Mouse (Mus musculus) thymus, postnatal 4 days (tissue): ENCODE results near the gene Adcy6.
"Not testable (repeated sequence)": the region's sequence is repeated elsewhere in the genome, so short reads cannot be mapped to it uniquely, and the experiment has no call there.

Source experiments
- DNase-seq: peaks from one replicate; pipeline ENCODE4 v3.0.0; 2021

Gene Adcy6

GRCm38 (mm10) chr15:98600036-98600709 is 9.7 kb downstream of the Adcy6 start:
- no peak for DNase-seq

DNA sequence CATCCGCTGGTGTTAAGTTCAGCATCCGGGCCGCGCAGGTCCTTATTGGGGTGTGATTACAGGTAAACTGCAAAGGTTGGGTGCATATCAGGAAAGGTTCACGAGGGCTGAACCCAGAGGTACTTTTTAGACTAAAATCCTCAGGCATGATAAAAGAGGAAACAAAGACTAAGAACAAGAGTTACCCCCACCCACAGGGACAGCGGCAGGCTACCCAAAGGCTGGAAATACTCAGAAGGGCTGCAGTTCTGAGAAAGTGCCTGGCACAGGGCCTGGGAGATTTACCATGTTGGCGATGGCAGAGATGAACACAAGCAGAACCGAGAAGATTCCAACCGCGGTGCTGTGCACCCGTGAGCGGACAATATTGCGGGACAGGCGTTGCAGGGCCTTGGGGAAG is 13.3 kb downstream of the Adcy6 start:
- no peak for DNase-seq

DNA sequence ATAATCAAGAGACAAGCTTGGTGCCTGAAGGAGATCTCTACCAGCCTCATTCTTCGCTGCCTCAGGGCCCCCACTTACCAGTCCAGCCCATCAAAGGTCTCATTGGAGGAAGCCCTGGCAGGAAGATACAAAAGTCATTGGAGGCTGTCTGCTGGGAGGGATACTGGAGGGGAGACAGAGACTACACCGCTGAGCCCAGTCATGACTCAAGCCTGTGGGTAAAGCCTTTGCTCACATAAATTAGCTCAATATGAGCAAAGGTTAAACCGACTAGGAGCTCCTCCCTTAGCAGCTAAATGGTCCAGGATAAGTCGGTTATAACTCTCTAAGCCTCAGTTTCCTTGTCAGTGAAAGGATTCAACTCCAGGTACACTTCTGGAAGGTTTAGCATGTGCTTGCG is 14.8 kb downstream of the Adcy6 start:
- DNase-seq: no peak

DNA sequence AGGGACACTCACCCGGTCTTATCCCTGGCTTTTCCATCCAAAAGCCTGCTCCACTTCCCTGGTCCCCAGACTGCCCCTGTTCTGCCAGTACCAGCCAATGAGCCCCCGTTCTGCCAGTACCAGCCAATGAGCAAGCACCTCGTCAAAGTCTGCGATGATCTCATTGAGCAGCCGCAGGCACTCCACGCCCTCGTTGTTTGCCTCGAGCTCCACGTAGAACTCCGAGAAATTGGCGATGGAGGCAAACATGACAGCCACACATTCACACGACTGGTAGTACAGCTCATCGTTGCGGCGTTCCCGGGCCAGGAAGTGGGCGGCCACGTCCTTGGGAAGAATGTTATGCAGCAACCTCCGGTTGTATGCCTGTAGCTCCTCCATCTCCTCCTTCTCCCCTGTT is 15.7 kb downstream of the Adcy6 start:
- no peak for DNase-seq

DNA sequence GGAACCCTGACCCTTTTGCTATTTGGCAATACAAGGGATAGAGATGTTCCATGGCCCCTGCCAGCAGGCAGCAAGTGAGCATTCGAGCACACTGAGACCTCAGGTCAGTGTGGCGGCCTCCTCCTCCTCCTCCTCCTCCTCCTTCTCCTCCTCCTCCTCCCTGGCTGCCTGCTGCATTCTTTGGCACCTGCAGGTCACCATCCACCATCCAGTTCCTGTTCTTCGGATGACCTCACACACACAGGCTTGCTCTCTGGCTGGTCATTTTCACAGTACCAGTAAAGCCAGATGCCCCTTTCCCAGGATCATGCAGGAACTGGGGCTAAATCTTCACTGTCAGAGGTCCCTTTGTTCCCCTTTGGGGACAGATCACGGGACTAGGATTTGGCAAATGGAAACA is 18.5 kb downstream of the Adcy6 start:
- DNase-seq: no peak

DNA sequence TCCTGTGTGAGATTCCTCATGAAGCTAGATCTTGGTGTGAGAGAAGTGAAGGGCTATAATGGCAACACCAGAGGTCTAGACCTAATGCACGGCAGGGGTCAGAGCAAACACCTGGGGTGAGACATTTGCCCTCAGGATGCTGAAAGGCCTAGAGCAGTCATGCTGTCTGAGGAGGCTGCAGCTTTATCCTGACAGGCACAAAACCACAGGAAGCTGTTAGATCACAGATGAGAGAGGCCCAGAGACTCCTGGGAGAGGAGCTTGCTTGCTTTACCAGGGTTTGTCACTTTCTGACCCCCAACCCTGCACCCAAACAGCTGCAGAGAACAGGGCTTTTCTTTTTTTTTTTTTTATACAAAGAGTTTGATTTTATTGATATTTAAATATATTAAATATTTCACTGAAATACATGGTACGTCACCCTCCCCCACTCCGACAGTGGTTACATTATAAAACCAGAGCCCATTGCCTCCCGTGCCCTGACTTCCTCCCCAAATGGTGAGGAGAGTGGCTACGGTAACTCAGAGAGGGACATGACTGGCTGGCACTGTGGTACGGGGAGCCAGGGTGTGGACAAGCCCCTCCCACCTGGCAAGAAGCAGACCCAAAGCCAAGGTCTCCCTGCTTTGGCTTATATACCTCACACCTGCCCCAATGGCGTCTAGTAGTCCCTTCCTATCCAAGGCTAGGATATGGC is 20.1 kb downstream of the Adcy6 start:
- DNase-seq: peak; percentile 52

DNA sequence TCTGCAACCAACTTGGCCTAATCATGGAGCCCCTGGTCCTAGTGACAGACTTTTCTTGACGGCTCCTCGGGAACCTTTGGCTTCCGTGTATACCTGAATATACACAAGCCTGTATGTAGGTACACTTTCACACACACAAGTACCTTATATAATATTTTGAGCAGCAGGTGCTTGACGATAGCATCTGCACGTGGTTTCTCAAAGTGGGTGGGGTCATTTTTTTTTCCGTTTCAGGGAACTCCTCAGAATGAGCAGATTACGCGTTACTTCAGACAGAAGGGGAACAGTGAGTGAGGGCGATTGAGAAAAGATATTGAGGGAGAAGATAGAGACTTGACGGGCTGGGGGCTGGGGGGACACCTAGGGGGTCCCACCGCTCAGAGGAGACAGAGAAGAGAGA is 22.1 kb downstream of the Adcy6 start:
- no peak for DNase-seq

DNA sequence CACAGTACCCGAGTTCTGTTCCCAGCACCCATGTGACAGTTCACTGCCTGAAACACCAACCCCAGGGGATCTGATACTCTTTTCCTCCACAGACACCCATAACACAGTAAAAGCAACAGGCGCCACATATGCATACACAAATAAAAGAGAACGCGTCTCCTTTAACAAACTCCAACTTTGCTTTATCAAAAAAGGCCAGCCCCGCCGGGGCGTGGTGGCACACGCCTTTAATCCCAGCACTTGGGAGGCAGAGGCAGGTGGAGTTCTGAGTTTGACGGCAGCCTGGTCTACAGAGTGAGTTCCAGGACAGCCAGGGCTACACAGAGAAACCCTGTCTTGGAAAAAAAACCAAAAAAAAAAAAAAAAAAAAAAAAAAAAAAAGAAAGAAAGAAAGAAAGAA is 23.7 kb downstream of the Adcy6 start:
- not testable (repeated sequence) for DNase-seq

DNA sequence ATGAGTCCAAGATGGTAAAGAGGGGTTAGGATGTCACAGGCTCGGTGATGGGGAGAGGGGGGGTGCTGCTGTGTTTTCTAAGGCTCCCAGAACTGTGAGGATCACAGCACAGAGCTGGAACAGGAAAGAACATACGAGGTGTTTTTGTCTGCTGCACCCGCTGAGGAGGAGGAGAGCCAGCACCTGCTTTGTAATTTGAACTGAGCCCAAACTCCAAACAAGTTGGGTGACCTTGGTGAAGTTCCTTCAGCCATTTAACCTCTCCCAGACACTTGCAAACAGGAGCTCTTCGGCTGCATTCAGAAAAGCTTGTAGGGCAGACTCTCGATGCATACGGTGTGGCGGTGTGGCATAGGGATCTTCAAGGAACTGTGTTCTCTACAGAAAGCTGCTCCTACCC is 24.5 kb downstream of the Adcy6 start:
- no peak for DNase-seq

- DNase-seq: no peak
These were observed 26.9 kb downstream of the Adcy6 start for GRCm38 (mm10) chr15:98582996-98583395.

DNA sequence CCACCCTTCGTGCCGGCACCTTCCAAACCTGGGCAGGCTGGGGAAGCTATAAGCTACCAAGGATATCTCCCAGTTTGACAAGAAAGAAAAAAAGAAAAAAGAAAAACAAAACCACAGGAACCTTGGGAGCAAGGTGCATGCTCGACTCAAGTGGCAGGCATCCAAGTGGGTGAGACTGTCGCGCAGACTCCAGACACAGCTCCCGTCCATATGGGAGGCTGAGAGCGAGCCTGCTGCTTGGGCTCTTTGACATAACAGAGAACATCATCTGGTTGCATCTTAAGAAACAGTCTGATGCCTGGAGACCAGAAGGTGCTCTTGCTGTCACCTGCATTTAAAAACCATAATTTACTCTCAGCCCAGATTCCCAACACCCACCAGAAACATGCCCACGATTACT is 27.5 kb downstream of the Adcy6 start:
- DNase-seq: no peak

- DNase-seq: peak; percentile 84
These were observed 29.9 kb downstream of the Adcy6 start for GRCm38 (mm10) chr15:98579795-98580464.

DNA sequence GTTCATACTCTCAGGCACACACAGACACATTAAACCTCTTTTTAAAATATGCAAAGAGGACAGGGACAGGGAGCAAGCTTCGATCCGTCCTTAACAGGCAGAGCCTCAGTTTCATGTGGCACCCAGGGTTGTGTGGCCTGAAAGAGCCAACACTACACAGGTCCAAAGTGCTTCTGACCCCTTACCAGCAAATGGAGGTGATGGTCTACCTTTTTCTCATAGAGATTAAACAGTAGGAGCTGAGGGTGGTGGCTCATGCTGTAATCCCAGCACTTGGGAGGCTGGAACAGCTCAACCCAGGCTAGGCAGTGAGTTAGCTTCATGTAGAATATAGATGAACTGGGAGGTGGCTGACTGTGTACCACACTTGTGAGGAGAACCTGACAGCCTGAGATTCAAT is 30.6 kb downstream of the Adcy6 start:
- no peak for DNase-seq

DNA sequence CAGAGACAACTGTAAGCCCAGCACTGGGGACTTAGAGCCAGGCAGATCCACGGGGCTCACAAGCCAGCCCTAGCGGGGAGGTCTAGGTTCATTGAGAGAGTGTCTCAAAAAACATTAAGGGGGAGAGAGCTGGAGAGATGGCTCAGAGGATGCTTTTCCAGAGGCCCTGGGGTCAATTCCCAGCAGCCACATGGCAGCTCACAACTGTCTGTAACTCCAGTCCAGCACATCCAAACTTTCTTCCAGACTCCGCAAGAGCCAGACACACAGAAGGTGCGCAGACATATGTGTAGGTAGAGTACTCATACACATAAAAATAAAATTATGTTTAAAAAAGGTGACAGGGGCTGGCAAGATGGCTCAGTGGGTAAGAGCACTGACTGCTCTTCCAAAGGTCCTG is 36.6 kb downstream of the Adcy6 start:
- no peak for DNase-seq

GRCm38 (mm10) chr15:98570873-98571538 is 38.9 kb downstream of the Adcy6 start, which contains the start of the genes Ccnt1 and 4930415O20Rik:
Ccnt1 (minus strand) TSS chr15:98570923.
4930415O20Rik (plus strand) TSS chr15:98571004.
- DNase-seq: no peak

DNA sequence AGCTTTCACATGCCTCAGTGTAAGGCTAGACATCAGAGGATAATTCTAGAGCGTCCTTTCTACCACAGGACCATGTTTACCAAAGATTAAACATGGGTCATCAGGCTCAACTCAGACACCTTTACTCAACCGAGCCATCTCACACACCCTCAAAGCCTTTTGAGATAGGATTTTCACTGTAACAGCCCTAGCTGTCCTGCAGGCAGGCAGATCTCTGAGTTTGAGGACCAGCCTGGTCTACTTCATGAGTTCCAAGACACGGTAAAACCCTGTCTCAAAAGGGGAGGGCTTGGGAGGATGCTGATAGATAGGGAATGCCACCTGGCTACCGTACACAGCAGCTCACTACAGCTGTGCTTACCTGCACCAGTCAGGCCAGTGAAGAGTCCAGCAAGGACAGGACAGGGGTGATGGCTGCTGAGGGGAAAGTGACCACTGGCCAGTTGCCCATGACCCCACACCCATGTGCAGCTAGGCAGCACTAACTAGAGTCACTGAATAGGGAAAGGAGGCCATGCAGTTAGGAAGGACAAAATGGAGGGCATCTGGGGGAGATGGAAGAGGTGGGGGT is 40.0 kb downstream of the Adcy6 start:
- no peak for DNase-seq

GRCm38 (mm10) chr15:98569216-98569615 is 40.7 kb downstream of the Adcy6 start:
- DNase-seq: no peak

DNA sequence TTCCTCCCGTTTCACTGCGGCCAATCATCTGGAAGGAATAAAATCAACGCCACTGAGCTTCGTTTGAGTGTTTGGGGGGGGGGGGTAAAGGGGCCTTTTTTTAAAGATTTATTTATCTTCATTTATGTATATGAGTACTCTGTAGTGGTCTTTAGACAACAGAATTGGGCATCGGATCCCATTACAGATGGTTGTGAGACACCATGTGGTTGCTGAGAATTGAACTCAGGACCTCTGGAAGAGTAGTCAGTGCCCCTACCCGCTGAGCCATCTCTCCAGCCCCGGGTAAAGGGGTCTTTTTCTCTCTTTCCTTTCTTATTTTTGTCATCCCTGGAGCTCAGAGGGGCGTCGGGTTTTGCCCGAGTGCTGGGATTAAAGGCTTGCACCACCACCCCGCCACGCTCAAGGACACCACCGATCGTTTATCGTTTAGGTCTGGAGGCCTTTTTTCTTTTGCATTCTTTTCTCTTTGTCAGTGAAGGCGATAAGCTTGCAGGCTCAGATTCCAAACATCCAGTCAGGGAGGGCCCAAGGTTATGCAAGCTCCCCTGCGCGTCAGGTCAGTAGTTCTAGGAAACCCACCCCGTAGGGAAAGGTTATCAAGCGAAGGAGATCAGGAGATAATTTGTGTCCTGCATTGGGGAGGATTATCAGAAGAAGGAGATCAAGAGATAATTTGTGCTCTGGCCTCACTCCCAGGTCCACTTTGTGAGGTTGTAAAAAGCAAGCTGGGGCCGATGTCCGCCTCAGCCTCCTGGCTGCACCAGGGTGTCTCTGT is 41.4 kb downstream of the Adcy6 start:
- DNase-seq: peak; percentile 37

DNA sequence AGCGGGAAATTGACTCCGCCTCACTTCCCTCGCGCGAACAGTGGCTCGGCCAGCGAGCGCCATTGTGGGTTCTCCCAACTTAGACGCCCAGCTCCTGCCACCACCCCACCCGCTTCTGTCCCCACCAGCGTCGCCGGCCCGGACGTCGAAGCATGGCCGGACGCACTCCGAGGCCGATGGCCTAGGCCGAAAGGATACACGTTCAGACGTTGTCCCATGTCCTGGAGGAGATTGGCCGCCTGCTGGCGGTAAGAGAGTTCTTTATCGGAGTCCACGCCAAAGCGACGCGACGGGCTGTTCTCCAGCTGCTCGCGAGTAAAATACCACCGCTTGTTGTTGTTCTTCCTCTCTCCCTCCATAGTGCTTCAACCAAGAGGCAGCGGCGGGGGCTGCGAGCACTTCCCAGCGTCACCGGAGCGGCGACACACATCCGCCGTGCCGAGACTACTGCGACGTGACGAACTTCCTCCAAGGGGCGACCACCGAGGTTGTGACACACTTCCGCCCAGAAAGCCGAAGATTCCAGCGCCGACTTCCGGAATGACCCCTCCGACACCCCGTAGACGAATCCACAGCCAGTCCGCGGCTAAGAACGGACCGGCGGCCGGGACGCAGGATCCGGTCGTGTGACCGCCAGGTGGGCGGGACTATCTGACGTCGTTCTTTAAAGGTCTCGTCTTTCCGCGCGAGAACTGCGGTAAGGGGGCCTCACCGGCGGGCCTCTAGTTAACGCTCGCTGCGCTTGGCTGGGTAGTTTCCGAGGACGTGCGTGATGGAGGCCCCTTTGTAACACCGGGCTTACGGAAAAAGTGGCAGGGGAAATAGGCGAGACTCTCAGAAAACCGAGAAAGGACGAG is 42.4 kb downstream of the Adcy6 start:
- peak; percentile 98 for DNase-seq

DNA sequence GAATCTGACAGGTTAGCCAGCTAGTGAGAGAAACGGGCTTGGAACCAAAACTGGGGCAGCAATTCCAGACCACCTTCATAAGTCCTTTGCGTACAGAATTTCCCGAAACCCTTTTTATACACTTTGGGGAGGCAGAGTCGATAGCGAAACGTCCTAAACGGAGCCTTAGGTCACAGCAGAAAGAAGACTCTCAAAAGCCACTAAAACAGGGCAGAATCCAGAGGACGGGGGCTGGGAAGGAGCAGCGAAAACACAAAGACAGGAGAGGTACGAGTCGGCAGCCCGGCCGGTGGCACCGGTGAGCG is 43.0 kb downstream of the Adcy6 start:
- DNase-seq: no peak

- DNase-seq: no peak
These were observed 52.7 kb downstream of the Adcy6 start for GRCm38 (mm10) chr15:98557186-98557585.

GRCm38 (mm10) chr15:98555881-98556280 is 54.0 kb downstream of the Adcy6 start:
- no peak for DNase-seq
